Mouse (Mus musculus) central nervous system, embryonic 14 days (tissue): Measurements from ENCODE around the gene Gm5916. TPM values are rescaled to one million over a fixed set of nuclear protein-coding genes. Genes with fewer than 3 reads are reported as not detected.

Experiments
- polyA plus RNA-seq: library from polyadenylated mRNA; depleted of rRNA; stranded (reverse); fragments of >200 nt; gene quantifications from 2 replicates; pipeline ENCODE4 v1.2.3, GENCODE M21; 2012; rRNA removed

The Gm5916 gene
- not detected in 2 replicates for polyA plus RNA-seq

GRCm38 (mm10) chr9:36128679-36129078 is at the start of gene Gm5916:
Gm5916 (minus strand) TSS chr9:36128779.

Other genes starting within 250 kb of the Gm5916 start
- gene 9230113P08Rik, start 220.4 kb downstream of the Gm5916 start, polyA plus RNA-seq = not detected in 2 replicates